Mouse (Mus musculus): ENCODE data around the gene Arhgef28. TPM values are rescaled to one million over a fixed set of nuclear protein-coding genes. Genes with fewer than 3 reads are reported as not detected.
A peak's percentile ranks its signal among the peaks of the same experiment; 100 is the strongest.

Gene Arhgef28
- polyA plus RNA-seq, 1 experiment from 2014 or later, result 15.1 TPM

DNA sequence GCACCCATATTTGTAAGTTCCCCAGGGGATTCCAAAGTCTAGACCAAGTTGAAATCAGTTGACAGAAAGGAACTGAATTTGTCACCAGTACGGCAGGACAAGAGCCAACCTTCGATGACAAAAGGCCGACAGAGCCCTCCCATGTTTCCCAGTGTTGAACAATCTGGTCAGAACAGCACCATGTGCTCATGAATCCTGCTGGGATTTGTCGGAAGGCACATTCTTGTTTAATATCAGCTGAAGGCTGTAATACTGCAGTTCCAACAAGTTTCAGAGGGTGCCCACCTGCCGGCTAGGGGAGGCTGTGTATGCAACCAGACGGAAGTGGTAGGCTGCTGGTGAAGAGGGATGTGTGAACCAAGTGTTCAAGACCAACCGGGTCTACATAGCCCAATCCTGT is 3.9 kb upstream of the Arhgef28 start:
- no peak overlapping the region for H3K4me3 ChIP-seq
- no peak overlapping the region for H3K9ac ChIP-seq
- H3K4me1 ChIP-seq, result peaks cover 6% of the 10 kb centered on the region
- H3K9me3 ChIP-seq, result no peaks in the 10 kb centered on the region
- no peak for ATAC-seq (ENCODE audit: insufficient number of reproducible peaks, insufficient read depth, low FRiP score, low TSS enrichment)
- no peak overlapping the region for H3K4me2 ChIP-seq (replicated peaks)
- no peak overlapping the region for H3K27ac ChIP-seq
- peaks cover 7% of the 10 kb centered on the region; the same call in 1 of the 2 replicates for H3K27me3 ChIP-seq
- WGBS, result 85% methylated on average over 7 of the region's 7 CpGs
- H3K36me3 ChIP-seq, result no peaks in the 10 kb centered on the region

DNA sequence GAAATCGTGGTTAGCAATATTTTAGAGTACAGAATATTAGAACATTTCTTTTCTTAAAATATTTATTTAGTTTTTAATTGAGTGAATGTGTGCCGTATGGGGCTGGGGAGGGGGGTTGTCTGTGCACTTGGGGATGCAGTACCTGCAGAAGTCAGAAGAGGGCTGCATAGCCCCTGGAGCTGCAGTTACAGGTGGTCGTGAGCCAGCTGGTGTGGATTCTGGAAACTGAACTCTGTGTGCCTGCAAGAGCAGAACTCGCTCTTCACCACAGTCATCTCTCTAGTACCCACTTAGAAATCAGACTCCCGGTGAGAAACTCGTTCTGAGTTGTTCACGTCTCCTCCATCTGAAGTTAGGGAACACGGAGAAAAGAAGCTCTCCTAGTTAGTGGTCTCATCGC is 2.6 kb upstream of the Arhgef28 start:
- H3K4me1 ChIP-seq, result peaks cover 9% of the 10 kb centered on the region
- H3K9ac ChIP-seq, result no peak overlapping the region
- no peaks in the 10 kb centered on the region for H3K9me3 ChIP-seq
- no peak for ATAC-seq (ENCODE audit: insufficient number of reproducible peaks, insufficient read depth, low FRiP score, low TSS enrichment)
- peaks cover 7% of the 10 kb centered on the region; the same call in 1 of the 2 replicates for H3K27me3 ChIP-seq
- H3K4me2 ChIP-seq (replicated peaks), result no peak overlapping the region
- no peak overlapping the region for H3K4me3 ChIP-seq
- 41% methylated on average over 9 of the region's 9 CpGs for WGBS
- no peak overlapping the region for H3K27ac ChIP-seq
- H3K36me3 ChIP-seq, result no peaks in the 10 kb centered on the region

DNA sequence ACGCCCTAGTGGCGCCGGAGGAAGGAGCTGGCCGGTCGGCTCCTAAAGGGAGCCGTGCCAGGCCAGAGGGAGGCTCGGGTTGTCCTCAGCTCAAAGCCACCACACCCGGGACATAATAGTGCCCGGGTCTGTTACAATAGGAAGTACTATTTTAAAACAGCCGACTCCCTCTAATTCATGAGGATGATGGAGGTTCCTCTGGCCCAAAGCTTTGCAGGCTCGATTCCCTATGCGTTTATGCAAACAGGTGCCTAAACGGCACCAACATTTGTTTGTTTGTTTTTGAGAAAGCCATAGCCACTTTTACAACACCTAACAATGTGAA is 269 bp upstream of the Arhgef28 start:
- Histone ChIP-seq H3K27ac (peak overlapping the region; percentile 54), H3K4me2 (replicated peaks) (peak overlapping the region; percentile 89), H3K4me3 (peak overlapping the region; percentile 61), H3K9ac (peak overlapping the region; percentile 67), H3K9me3 (no peaks in the 10 kb centered on the region), H3K36me3 (no peaks in the 10 kb centered on the region), H3K4me1 (peaks cover 9% of the 10 kb centered on the region), H3K27me3 (peaks cover 7% of the 10 kb centered on the region; the same call in 1 of the 2 replicates)
- WGBS, result 4% methylated on average over 13 of the region's 13 CpGs
- no peak for ATAC-seq (ENCODE audit: insufficient number of reproducible peaks, insufficient read depth, low FRiP score, low TSS enrichment)

DNA sequence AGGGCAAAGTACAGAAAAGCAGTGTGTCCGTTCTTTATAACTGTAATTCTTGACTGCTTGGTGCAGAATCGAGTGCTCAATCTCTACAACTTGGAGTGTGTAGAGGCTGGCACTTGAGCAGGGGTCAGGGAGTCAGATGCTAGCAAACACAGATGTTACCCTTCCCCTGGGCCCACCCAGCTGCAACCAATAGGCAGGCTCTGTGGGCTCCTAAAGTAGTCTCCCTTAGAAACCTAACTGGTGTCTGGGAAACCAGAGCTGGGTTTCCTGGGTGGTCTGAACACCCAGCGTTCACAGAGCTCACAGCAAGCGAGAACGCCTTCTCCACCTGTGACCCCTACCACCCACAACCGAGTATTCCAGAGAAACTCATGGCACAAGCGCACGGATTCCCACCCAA is 1.1 kb downstream of the Arhgef28 start:
- ATAC-seq (ENCODE audit: insufficient number of reproducible peaks, insufficient read depth, low FRiP score, low TSS enrichment), result no peak
- Histone ChIP-seq H3K27me3 (peaks cover 7% of the 10 kb centered on the region; the same call in 1 of the 2 replicates), H3K27ac (no peak overlapping the region), H3K4me2 (replicated peaks) (peak overlapping the region; percentile 89), H3K9ac (no peak overlapping the region; the same call in 1 of the 2 replicates), H3K4me1 (peaks cover 11% of the 10 kb centered on the region), H3K36me3 (no peaks in the 10 kb centered on the region), H3K4me3 (peak overlapping the region; percentile 61), H3K9me3 (no peaks in the 10 kb centered on the region)
- WGBS, result 13% methylated on average over 8 of the region's 8 CpGs

DNA sequence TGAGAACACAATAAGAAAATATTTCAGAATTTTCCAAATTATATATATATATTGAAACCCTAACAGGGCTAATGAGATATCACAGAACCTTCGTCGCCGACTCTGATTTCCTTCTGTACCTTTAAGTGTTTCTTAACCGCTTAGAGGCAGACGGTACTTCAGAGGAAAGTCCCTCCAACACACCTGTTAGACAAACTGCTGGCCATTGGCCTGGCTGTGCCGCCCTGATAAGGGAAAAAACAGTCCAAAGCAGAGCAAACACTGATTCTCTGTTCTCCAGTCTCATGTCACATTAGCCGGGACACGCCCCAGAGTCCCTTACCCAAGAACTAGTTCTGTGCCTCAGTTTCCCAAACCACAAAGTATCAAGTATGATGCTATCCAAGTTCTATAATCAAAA is 1.9 kb downstream of the Arhgef28 start:
- Histone ChIP-seq H3K9ac (no peak overlapping the region), H3K9me3 (no peaks in the 10 kb centered on the region), H3K27ac (no peak overlapping the region), H3K4me1 (peaks cover 11% of the 10 kb centered on the region), H3K36me3 (no peaks in the 10 kb centered on the region), H3K4me2 (replicated peaks) (no peak overlapping the region), H3K4me3 (no peak overlapping the region), H3K27me3 (peaks cover 7% of the 10 kb centered on the region; the same call in 1 of the 2 replicates)
- no peak for ATAC-seq (ENCODE audit: insufficient number of reproducible peaks, insufficient read depth, low FRiP score, low TSS enrichment)
- 88% methylated on average over 8 of the region's 8 CpGs for WGBS

DNA sequence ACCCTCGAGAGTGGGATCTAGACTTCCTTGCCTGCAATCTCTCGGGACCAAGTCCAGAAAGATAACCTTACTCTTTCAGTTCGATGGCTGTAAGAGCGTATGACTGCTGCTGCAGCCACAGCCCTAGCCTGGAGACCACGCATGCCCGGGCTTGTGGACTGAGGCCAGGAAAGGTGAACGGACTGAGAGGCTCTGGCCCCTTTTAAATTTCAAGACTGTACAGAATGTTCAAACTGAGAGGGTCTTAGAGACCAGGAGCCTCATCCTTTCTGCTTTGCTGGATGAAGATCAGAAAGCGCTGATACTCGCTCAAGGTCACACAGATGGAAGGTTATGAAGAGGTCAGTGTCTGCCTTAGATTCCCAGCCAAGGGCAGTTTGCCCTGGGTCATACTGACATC is 4.8 kb downstream of the Arhgef28 start:
- WGBS, result 45% methylated on average over 9 of the region's 9 CpGs
- Histone ChIP-seq H3K27ac (no peak overlapping the region), H3K4me2 (replicated peaks) (no peak overlapping the region), H3K9me3 (no peaks in the 10 kb centered on the region), H3K9ac (no peak overlapping the region), H3K4me1 (peaks cover 11% of the 10 kb centered on the region), H3K4me3 (no peak overlapping the region), H3K36me3 (no peaks in the 10 kb centered on the region), H3K27me3 (no peaks in the 10 kb centered on the region)
- ATAC-seq (ENCODE audit: insufficient number of reproducible peaks, insufficient read depth, low FRiP score, low TSS enrichment), result no peak

DNA sequence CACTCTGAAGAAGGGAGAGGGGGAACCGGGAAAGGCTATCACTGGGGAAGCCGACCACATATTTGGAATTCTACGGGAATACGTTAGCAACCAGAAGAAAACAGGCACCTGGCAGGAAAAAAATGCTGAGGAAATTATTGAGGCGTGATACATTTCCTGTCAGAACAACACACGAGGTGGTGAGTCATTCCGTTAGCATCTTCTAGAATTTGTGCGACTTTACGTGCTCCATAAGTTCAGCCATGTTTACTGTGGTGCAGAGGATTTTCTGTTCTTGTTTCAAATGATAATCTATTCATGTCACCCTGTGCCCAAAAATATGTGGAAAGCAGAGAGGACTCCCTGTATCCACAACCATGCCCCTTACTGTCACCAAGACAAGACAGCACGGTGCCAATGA is 13.6 kb downstream of the Arhgef28 start:
- 74% methylated on average over 10 of the region's 10 CpGs for WGBS
- no peak overlapping the region for H3K27ac ChIP-seq
- H3K9ac ChIP-seq, result no peak overlapping the region
- no peaks in the 10 kb centered on the region for H3K36me3 ChIP-seq
- H3K9me3 ChIP-seq, result no peaks in the 10 kb centered on the region
- no peak overlapping the region for H3K4me3 ChIP-seq
- ATAC-seq (ENCODE audit: insufficient number of reproducible peaks, insufficient read depth, low FRiP score, low TSS enrichment), result no peak
- H3K4me2 ChIP-seq (replicated peaks), result no peak overlapping the region
- no peaks in the 10 kb centered on the region for H3K4me1 ChIP-seq
- no peaks in the 10 kb centered on the region for H3K27me3 ChIP-seq

DNA sequence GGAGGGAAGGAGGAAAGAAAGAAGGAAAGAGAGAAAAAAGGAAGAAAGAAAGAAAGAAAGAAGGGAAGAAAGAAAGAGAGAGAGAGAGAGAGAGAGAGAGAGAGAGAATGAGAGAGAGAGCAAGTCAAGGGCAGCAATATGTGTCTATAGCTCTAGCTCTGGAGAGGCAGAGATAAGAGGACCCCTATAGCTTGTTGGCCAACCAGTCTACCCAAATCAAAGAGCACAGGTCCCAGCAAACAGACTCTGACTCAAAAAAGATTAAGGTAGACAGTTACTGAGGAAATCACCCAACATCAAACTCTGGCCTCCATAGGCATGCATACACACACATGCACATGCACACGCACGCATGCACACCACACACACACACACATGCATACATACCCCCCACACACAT is 17.7 kb downstream of the Arhgef28 start:
- Histone ChIP-seq H3K27me3 (no peaks in the 10 kb centered on the region), H3K9ac (no peak overlapping the region), H3K4me3 (no peak overlapping the region), H3K4me1 (peaks cover 4% of the 10 kb centered on the region; the same call in 1 of the 2 replicates), H3K4me2 (replicated peaks) (no peak overlapping the region), H3K9me3 (no peaks in the 10 kb centered on the region), H3K27ac (no peak overlapping the region), H3K36me3 (no peaks in the 10 kb centered on the region)
- 96% methylated on average over 2 of the region's 2 CpGs for WGBS
- ATAC-seq (ENCODE audit: insufficient number of reproducible peaks, insufficient read depth, low FRiP score, low TSS enrichment), result no peak

DNA sequence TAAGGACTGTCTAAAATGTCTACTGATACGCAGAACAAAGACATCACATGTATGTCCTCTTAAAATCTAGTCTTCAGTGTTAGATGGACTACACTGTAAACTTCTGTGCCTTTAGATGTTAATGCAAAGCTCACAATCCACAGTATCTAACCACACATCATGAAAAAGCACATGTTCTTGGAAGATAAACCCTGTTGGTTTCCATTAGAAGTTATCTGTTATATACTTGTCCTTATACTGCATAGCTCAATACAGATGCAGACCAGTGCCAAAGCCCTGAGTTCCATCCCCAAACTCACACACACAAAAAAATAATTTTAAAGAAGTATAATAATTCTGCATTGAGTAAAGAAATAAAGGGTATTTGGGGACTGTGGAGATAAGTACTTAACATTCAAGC is 18.3 kb downstream of the Arhgef28 start:
- Histone ChIP-seq H3K4me1 (peaks cover 4% of the 10 kb centered on the region; the same call in 1 of the 2 replicates), H3K36me3 (no peaks in the 10 kb centered on the region), H3K27me3 (no peaks in the 10 kb centered on the region), H3K4me2 (replicated peaks) (no peak overlapping the region), H3K4me3 (no peak overlapping the region), H3K9me3 (no peaks in the 10 kb centered on the region), H3K27ac (no peak overlapping the region), H3K9ac (no peak overlapping the region)
- ATAC-seq (ENCODE audit: insufficient number of reproducible peaks, insufficient read depth, low FRiP score, low TSS enrichment), result no peak
- 88% methylated on average over 1 of the region's 1 CpGs for WGBS

DNA sequence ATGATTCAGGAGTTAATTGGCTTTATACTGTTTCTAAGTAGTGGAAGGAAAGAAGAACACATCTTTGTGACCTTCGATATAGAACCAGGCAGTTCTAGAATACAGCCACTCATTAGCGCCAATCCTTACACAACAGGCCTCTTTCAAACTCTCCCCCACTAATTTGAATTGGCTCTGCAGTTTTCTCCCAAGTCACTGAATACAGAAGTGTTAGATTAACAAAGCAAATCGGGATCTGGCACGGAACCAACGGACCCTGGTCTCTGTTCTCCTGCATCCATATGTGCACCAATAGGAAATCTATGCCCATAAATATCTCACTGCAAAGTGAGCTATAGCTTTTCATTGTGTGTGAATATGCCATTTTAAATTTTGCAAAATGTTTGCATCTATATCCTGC is 20.1 kb downstream of the Arhgef28 start:
- Histone ChIP-seq H3K4me1 (peaks cover 4% of the 10 kb centered on the region; the same call in 1 of the 2 replicates), H3K4me3 (no peak overlapping the region), H3K4me2 (replicated peaks) (no peak overlapping the region), H3K27me3 (no peaks in the 10 kb centered on the region), H3K36me3 (no peaks in the 10 kb centered on the region), H3K27ac (no peak overlapping the region), H3K9me3 (no peaks in the 10 kb centered on the region), H3K9ac (no peak overlapping the region)
- ATAC-seq (ENCODE audit: insufficient number of reproducible peaks, insufficient read depth, low FRiP score, low TSS enrichment), result no peak
- 64% methylated on average over 5 of the region's 5 CpGs for WGBS

DNA sequence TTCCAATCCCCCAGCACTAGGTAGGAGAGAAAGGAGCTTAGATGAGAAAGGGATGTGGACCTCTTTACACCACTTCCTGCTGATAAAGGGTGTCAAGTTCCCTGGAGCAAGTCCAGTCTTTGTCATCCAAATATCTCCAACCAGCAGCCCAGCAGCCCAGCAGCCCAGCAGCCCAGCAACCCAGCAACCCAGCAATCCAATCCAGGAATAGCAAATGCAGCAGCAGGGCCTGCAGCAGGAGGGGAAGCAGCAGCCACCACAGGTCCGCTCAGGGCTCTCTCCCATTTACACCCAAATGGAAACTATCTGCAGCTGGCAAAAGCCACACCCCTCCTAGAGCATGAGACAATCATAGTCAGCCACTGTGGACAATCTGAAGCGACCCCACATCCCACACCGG is 21.6 kb downstream of the Arhgef28 start:
- no peak for ATAC-seq (ENCODE audit: insufficient number of reproducible peaks, insufficient read depth, low FRiP score, low TSS enrichment)
- H3K27me3 ChIP-seq, result no peaks in the 10 kb centered on the region
- 36% methylated on average over 3 of the region's 3 CpGs for WGBS
- peaks cover 4% of the 10 kb centered on the region; the same call in 1 of the 2 replicates for H3K4me1 ChIP-seq
- H3K9ac ChIP-seq, result no peak overlapping the region
- H3K9me3 ChIP-seq, result no peaks in the 10 kb centered on the region
- no peak overlapping the region for H3K27ac ChIP-seq
- H3K4me2 ChIP-seq (replicated peaks), result no peak overlapping the region
- no peaks in the 10 kb centered on the region for H3K36me3 ChIP-seq
- H3K4me3 ChIP-seq, result no peak overlapping the region

DNA sequence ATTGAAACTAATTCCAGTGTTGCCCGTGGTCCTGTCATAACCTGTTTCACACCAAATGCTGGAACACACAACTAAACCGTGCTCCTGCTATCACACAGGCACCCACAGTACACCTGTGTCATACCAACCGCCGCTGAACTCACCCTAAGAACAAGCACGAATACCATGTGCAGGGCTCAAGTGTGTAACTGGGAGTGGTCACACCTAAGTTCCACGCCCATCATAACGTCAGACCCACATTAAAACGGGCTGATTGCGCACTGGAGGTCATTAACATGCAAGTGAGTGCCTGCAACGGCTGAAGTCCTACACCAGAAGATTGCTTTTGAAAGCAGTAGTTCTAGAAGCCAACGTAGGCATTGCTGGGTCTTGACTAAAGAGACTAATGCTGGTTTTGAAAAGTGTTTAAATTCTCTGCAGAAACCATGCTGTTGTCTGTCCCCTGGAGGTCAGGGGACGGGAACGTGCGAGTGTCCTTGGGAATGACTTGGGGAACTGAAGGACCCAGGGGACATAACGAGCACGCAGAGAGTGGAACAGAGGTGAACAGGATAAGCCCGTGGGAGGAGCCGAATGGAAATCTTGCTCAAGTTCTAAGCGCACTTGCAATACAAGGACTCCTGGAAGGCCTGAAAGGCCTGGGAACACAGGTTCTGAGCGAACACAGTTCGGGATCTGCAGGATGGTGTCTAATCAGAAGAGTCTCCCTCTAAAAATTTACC is 22.9 kb downstream of the Arhgef28 start:
- H3K4me2 ChIP-seq (replicated peaks), result no peak overlapping the region
- peaks cover 4% of the 10 kb centered on the region; the same call in 1 of the 2 replicates for H3K4me1 ChIP-seq
- H3K9me3 ChIP-seq, result no peaks in the 10 kb centered on the region
- H3K36me3 ChIP-seq, result no peaks in the 10 kb centered on the region
- H3K4me3 ChIP-seq, result no peak overlapping the region
- H3K9ac ChIP-seq, result no peak overlapping the region
- WGBS, result 84% methylated on average over 21 of the region's 21 CpGs
- H3K27me3 ChIP-seq, result no peaks in the 10 kb centered on the region
- ATAC-seq (ENCODE audit: insufficient number of reproducible peaks, insufficient read depth, low FRiP score, low TSS enrichment), result no peak
- no peak overlapping the region for H3K27ac ChIP-seq
